Mouse (Mus musculus): ENCODE data around the gene Galnt2.

Galnt2 gene

GRCm38 (mm10) chr8:124231176-124231484, at the start of gene Galnt2:
Galnt2 (plus strand) TSS chr8:124231391.
- peak; percentile 89 for DNase-seq (ENCODE audit: low read depth, low spot score)

GRCm38 (mm10) chr8:124181751-124182150, 49.4 kb upstream of the Galnt2 start:
- no peak for DNase-seq (ENCODE audit: low read depth, low spot score)

- DNase-seq (ENCODE audit: low read depth, low spot score), result no peak
Observed at GRCm38 (mm10) chr8:124182224-124182623, 49.0 kb upstream of the Galnt2 start.

GRCm38 (mm10) chr8:124184078-124184477, 47.1 kb upstream of the Galnt2 start:
- no peak for DNase-seq (ENCODE audit: low read depth, low spot score)

GRCm38 (mm10) chr8:124184507-124184906, 46.7 kb upstream of the Galnt2 start:
- DNase-seq (ENCODE audit: low read depth, low spot score), result no peak

- DNase-seq (ENCODE audit: low read depth, low spot score), result no peak
Observed at GRCm38 (mm10) chr8:124185081-124185480, 46.1 kb upstream of the Galnt2 start.

GRCm38 (mm10) chr8:124190388-124190787, 40.8 kb upstream of the Galnt2 start:
- DNase-seq (ENCODE audit: low read depth, low spot score), result no peak

GRCm38 (mm10) chr8:124192242-124192641, 38.9 kb upstream of the Galnt2 start:
- DNase-seq (ENCODE audit: low read depth, low spot score), result no peak

GRCm38 (mm10) chr8:124192976-124193375, 38.2 kb upstream of the Galnt2 start:
- DNase-seq (ENCODE audit: low read depth, low spot score), result no peak

GRCm38 (mm10) chr8:124193992-124194391, 37.2 kb upstream of the Galnt2 start:
- DNase-seq (ENCODE audit: low read depth, low spot score), result no peak

GRCm38 (mm10) chr8:124196195-124196594, 35.0 kb upstream of the Galnt2 start:
- no peak for DNase-seq (ENCODE audit: low read depth, low spot score)

- no peak for DNase-seq (ENCODE audit: low read depth, low spot score)
Observed at GRCm38 (mm10) chr8:124196797-124197196, 34.4 kb upstream of the Galnt2 start.

GRCm38 (mm10) chr8:124198230-124198629, 33.0 kb upstream of the Galnt2 start:
- no peak for DNase-seq (ENCODE audit: low read depth, low spot score)

GRCm38 (mm10) chr8:124200400-124200799, 30.8 kb upstream of the Galnt2 start:
- DNase-seq (ENCODE audit: low read depth, low spot score), result no peak

GRCm38 (mm10) chr8:124201706-124202105, 29.5 kb upstream of the Galnt2 start:
- DNase-seq (ENCODE audit: low read depth, low spot score), result no peak

- DNase-seq (ENCODE audit: low read depth, low spot score), result no peak
Observed at GRCm38 (mm10) chr8:124202895-124203294, 28.3 kb upstream of the Galnt2 start.

- DNase-seq (ENCODE audit: low read depth, low spot score), result no peak
Observed at GRCm38 (mm10) chr8:124204001-124204601, 27.1 kb upstream of the Galnt2 start.

GRCm38 (mm10) chr8:124212148-124212547, 19.0 kb upstream of the Galnt2 start:
- no peak for DNase-seq (ENCODE audit: low read depth, low spot score)

- DNase-seq (ENCODE audit: low read depth, low spot score), result no peak
Observed at GRCm38 (mm10) chr8:124216951-124217350, 14.2 kb upstream of the Galnt2 start.

- peak; percentile 34 for DNase-seq (ENCODE audit: low read depth, low spot score)
Observed at GRCm38 (mm10) chr8:124229883-124230282, 1.3 kb upstream of the Galnt2 start.

GRCm38 (mm10) chr8:124230496-124231175, 555 bp upstream of the Galnt2 start:
- no peak for DNase-seq (ENCODE audit: low read depth, low spot score)

GRCm38 (mm10) chr8:124231485-124232279, 491 bp downstream of the Galnt2 start:
- no peak for DNase-seq (ENCODE audit: low read depth, low spot score)

- no peak for DNase-seq (ENCODE audit: low read depth, low spot score)
Observed at GRCm38 (mm10) chr8:124232280-124232600, 1.0 kb downstream of the Galnt2 start.
